8 mouse cellular contexts compared by ENCODE assay signal in genomic region chr14:28848831-28849590, GRCm38 (mm10).
A peak's percentile ranks its signal among the peaks of the same experiment; 100 is the strongest.
DNase-seq lines count a peak whose midpoint lies in the region; ATAC-seq and TF ChIP-seq lines count a peak whose summit lies in the region.

No protein-coding gene starts in this region.

- peak; percentile 22 for TF ChIP-seq CTCF in ES-Bruce4 (IDR thresholded peaks at IDR 0.05; ENCODE audit: low read depth, low read length)

- WGBS in heart, embryonic 11.5 days (ENCODE audit: insufficient replicate concordance) = 25% methylated on average over 2 of the region's 2 CpGs
- 19% methylated on average over 2 of the region's 2 CpGs for WGBS in midbrain, embryonic 16.5 days

- no peaks in the 10 kb centered on the region for H3K36me3 ChIP-seq in heart, embryonic 11.5 days (ENCODE audit: control insufficient read depth, insufficient read depth, low read length)
- no peaks in the 10 kb centered on the region for H3K36me3 ChIP-seq in ES-Bruce4 (ENCODE audit: control insufficient read depth, insufficient read depth, low read length, poor library complexity, severe bottlenecking)
- no peaks in the 10 kb centered on the region for H3K36me3 ChIP-seq in midbrain, embryonic 16.5 days (ENCODE audit: control insufficient read depth, insufficient read depth, low read length)

- no peaks in the 10 kb centered on the region for H3K27me3 ChIP-seq in heart, embryonic 11.5 days (ENCODE audit: control insufficient read depth, insufficient read depth, low read length)
- no peaks in the 10 kb centered on the region for H3K27me3 ChIP-seq in ES-Bruce4 (ENCODE audit: control insufficient read depth, insufficient read depth, low read length, poor library complexity, severe bottlenecking)
- H3K27me3 ChIP-seq in midbrain, embryonic 16.5 days (ENCODE audit: control insufficient read depth, insufficient read depth, low read depth, low read length) = no peaks in the 10 kb centered on the region

- no peak overlapping the region for H3K4me3 ChIP-seq in heart, embryonic 11.5 days (ENCODE audit: low read depth, low read length)
- H3K4me3 ChIP-seq in ES-Bruce4 (ENCODE audit: low read depth, low read length) = no peak overlapping the region
- H3K4me3 ChIP-seq in midbrain, embryonic 16.5 days (ENCODE audit: low read depth, low read length) = no peak overlapping the region

- no peak overlapping the region for H3K4me2 ChIP-seq in heart, embryonic 11.5 days
- no peak overlapping the region for H3K4me2 ChIP-seq in midbrain, embryonic 16.5 days (ENCODE audit: low read length)

- no peak for ATAC-seq in heart, embryonic 11.5 days (replicated peaks; ENCODE audit: insufficient number of reproducible peaks, low FRiP score, low TSS enrichment)
- no peak for ATAC-seq in midbrain, embryonic 16.5 days

- H3K27ac ChIP-seq in heart, embryonic 11.5 days (ENCODE audit: low read depth, low read length) = no peak overlapping the region
- no peak overlapping the region for H3K27ac ChIP-seq in ES-Bruce4 (ENCODE audit: insufficient read depth, low read length)
- no peak overlapping the region for H3K27ac ChIP-seq in midbrain, embryonic 16.5 days (ENCODE audit: low read length)

- TF ChIP-seq EP300 in ES-Bruce4 (IDR thresholded peaks at IDR 0.05; ENCODE audit: insufficient read depth, low read depth, low read length) = no peak

- H3K9ac ChIP-seq in heart, embryonic 11.5 days (ENCODE audit: low read depth, low read length) = no peak overlapping the region
- no peak overlapping the region for H3K9ac ChIP-seq in ES-Bruce4 (ENCODE audit: low read depth, poor library complexity, severe bottlenecking)
- no peak overlapping the region for H3K9ac ChIP-seq in midbrain, embryonic 16.5 days (ENCODE audit: low read depth, low read length)

- no peaks in the 10 kb centered on the region for H3K9me3 ChIP-seq in heart, embryonic 11.5 days (replicated peaks; ENCODE audit: control insufficient read depth, low read length)
- no peaks in the 10 kb centered on the region for H3K9me3 ChIP-seq in ES-Bruce4 (replicated peaks; ENCODE audit: control insufficient read depth, insufficient read depth, low read length, poor library complexity, severe bottlenecking)
- H3K9me3 ChIP-seq in midbrain, embryonic 16.5 days (replicated peaks; ENCODE audit: control insufficient read depth, low read length, poor library complexity, severe bottlenecking) = no peaks in the 10 kb centered on the region

- peak; percentile 7 for DNase-seq in heart, adult 8-10 months (ENCODE audit: low spot score)
- DNase-seq in adrenal gland, postnatal 10 days = peak; percentile 58
- peak; percentile 7 for DNase-seq in layer of hippocampus, adult 9-11 months
- peak; percentile 47 for DNase-seq in right cerebral cortex, postnatal 4 days
- DNase-seq in spleen, postnatal 36 days (ENCODE audit: low spot score in 2 of 2) = no peak

- no peak for TF ChIP-seq POLR2A in ES-Bruce4 (IDR thresholded peaks at IDR 0.05; ENCODE audit: insufficient read depth, low read length)

- H3K4me1 ChIP-seq in heart, embryonic 11.5 days (ENCODE audit: control insufficient read depth, insufficient read depth, low read length) = peaks cover 2% of the 10 kb centered on the region; the same call in 1 of the 2 replicates
- H3K4me1 ChIP-seq in ES-Bruce4 (ENCODE audit: control insufficient read depth, insufficient read depth, low read length) = no peaks in the 10 kb centered on the region
- no peaks in the 10 kb centered on the region for H3K4me1 ChIP-seq in midbrain, embryonic 16.5 days (ENCODE audit: control insufficient read depth, insufficient read depth, low read length)

Comparison
In these comparisons a context has a peak if more than half of its experiments do, and no peak if none do; other contexts are left out.
1. DNase-seq: peak in heart, adult 8-10 months (single experiment), adrenal gland, postnatal 10 days (single experiment), layer of hippocampus, adult 9-11 months (single experiment) and right cerebral cortex, postnatal 4 days (single experiment); none in spleen, postnatal 36 days (0 of 2).